Mouse (Mus musculus): ENCODE measurements around the gene Cyp2s1. TPM values are rescaled to one million over a fixed set of nuclear protein-coding genes. Genes with fewer than 3 reads are reported as not detected.
"Not testable (repeated sequence)": the region's sequence is repeated elsewhere in the genome, so short reads cannot be mapped to it uniquely, and the experiment has no call there.

Gene Cyp2s1
- polyA plus RNA-seq, 1 experiment: 5.4 TPM

GRCm38 (mm10) chr7:25811716-25812115, 5.0 kb downstream of the Cyp2s1 start:
- DNase-seq (ENCODE audit: low read depth): no peak

- DNase-seq (ENCODE audit: low read depth): no peak
These were observed 10.9 kb downstream of the Cyp2s1 start for GRCm38 (mm10) chr7:25805631-25806343.

- no peak for DNase-seq (ENCODE audit: low read depth)
These were observed 11.9 kb downstream of the Cyp2s1 start for GRCm38 (mm10) chr7:25804792-25805191.

GRCm38 (mm10) chr7:25803460-25803859, 13.3 kb downstream of the Cyp2s1 start:
- no peak for DNase-seq (ENCODE audit: low read depth)

- no peak for DNase-seq (ENCODE audit: low read depth)
These were observed 14.2 kb downstream of the Cyp2s1 start for GRCm38 (mm10) chr7:25802241-25803125.

- no peak for DNase-seq (ENCODE audit: low read depth)
These were observed 15.7 kb downstream of the Cyp2s1 start for GRCm38 (mm10) chr7:25801031-25801430.

GRCm38 (mm10) chr7:25799369-25799768, 17.3 kb downstream of the Cyp2s1 start:
- no peak for DNase-seq (ENCODE audit: low read depth)

GRCm38 (mm10) chr7:25798540-25798939, 18.2 kb downstream of the Cyp2s1 start:
- no peak for DNase-seq (ENCODE audit: low read depth)

GRCm38 (mm10) chr7:25794775-25795174, 21.9 kb downstream of the Cyp2s1 start:
- no peak for DNase-seq (ENCODE audit: low read depth)

GRCm38 (mm10) chr7:25793679-25794078, 23.0 kb downstream of the Cyp2s1 start:
- DNase-seq (ENCODE audit: low read depth): no peak

GRCm38 (mm10) chr7:25792966-25793365, 23.7 kb downstream of the Cyp2s1 start:
- DNase-seq (ENCODE audit: low read depth): not testable (repeated sequence)

GRCm38 (mm10) chr7:25790615-25791014, 26.1 kb downstream of the Cyp2s1 start:
- no peak for DNase-seq (ENCODE audit: low read depth)

- no peak for DNase-seq (ENCODE audit: low read depth)
These were observed 27.6 kb downstream of the Cyp2s1 start for GRCm38 (mm10) chr7:25789129-25789440.

- DNase-seq (ENCODE audit: low read depth): no peak
These were observed 28.2 kb downstream of the Cyp2s1 start, which contains the start of gene Axl for GRCm38 (mm10) chr7:25788220-25789128. TSS of gene Axl (minus strand) at chr7:25788705.

GRCm38 (mm10) chr7:25787456-25788219, 29.1 kb downstream of the Cyp2s1 start:
- no peak for DNase-seq (ENCODE audit: low read depth)

GRCm38 (mm10) chr7:25786974-25787373, 29.7 kb downstream of the Cyp2s1 start:
- no peak for DNase-seq (ENCODE audit: low read depth)

GRCm38 (mm10) chr7:25785752-25786151, 31.0 kb downstream of the Cyp2s1 start:
- DNase-seq (ENCODE audit: low read depth): no peak

- no peak for DNase-seq (ENCODE audit: low read depth)
These were observed 31.9 kb downstream of the Cyp2s1 start for GRCm38 (mm10) chr7:25784808-25785207.

- DNase-seq (ENCODE audit: low read depth): no peak
These were observed 33.0 kb downstream of the Cyp2s1 start for GRCm38 (mm10) chr7:25783746-25784145.

- no peak for DNase-seq (ENCODE audit: low read depth)
These were observed 34.0 kb downstream of the Cyp2s1 start for GRCm38 (mm10) chr7:25782744-25783143.

- DNase-seq (ENCODE audit: low read depth): no peak
These were observed 34.6 kb downstream of the Cyp2s1 start for GRCm38 (mm10) chr7:25781937-25782610.
